Mouse (Mus musculus): Measurements from ENCODE around the gene Ctps. TPM values are rescaled to one million over a fixed set of nuclear protein-coding genes. Genes with fewer than 3 reads are reported as not detected.

The Ctps gene
- total RNA-seq (2023) = 10 to 100 TPM; 19.6 to 20.5 TPM

DNA sequence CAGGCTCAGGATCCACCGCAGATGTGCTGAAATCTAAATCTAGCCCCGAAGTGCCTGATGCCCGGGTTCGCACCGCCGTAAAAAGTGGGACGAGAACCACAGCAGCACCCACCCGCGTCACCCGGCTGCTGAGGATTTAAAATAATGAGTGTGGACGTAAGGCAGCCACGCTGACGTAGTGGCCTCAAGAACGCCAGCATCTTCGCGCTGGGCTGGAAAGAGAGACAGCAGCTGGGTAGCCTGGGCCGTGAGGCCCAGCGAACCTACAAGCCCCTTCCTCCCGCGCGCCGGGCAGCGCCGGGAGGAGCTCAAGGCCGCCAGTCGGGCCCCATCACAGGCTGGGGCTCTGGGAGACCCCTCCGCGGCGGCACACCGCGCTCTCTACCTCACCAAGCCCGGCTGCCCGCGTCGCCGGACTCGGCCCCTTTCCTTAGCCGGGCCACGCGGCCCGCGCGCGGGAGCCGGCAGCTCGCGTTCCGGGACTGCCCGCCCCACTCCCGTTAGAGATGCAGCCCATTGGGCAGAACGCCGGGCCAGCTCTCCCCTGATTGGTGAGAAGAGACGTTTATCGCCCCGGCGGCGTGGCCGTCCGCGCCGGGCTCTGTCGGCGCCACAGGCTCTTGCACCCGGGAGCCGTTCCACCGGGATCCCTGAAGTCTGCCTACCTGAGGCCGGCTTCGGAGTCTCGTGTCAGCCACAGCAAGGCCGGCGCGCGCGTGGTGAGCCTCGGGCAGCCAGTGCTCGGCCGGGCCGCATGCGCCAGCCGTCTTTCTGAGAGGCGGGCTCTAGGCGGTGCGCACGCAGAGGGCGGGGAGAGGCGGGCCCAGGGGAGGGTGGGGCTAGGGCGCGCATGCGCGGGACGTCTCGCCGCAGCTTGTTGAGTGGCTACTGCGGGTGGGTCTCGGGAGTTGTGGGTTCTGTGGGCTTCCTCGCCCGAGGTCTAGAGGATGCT lies at the start of gene Ctps:
TSS of gene Ctps (minus strand) at position 791 of the 952 bp plus-strand sequence.

DNA sequence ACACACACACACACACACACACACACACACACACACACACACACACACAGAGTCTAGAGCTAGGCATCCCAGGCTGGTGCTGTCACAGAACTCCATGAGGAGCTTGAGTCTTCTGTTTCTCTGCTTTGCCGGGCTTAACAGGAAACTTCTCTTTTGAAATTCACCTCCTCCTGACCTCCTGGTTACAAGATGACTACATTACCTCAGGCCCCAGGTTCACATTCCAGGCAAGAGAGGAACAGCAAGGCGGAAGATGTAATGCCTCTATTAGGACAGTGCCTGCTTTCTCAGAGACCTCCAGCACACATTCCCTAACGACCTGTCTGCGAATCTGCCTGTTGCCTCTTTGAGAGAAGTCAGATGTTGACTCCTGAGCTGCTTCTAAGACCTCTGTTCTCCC lies 18.4 kb upstream of the Ctps start, which contains the start of gene Gm8439:
TSS of gene Gm8439 (plus strand) at position 301 of the 400 bp plus-strand sequence.

DNA sequence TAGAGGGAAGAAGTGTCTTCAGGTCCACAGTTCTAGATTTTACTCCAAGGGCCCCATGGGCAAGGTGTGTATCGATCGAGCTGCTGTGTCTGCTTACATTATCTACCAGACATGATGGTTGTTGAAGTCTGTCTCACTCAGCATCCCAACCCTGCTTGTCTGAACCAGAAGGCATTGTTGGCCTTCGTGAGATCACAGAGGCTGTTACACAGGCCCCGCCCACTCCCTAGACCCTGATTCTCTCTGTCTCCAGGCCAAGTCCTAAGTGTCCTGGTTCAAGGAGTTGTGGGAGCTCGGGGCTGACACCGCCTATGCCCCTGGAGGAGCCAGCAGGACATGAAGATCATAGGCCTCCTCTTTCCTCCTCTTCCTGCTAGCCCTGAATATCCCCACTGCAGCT lies 38.1 kb downstream of the Ctps start, which contains the start of gene Slfnl1:
TSS of gene Slfnl1 (plus strand) at position 246 of the 400 bp plus-strand sequence.

Other genes with a start within 250 kb of the Ctps start
- 10 to 100 TPM; 17.7 to 31.7 TPM for gene Scmh1, start 165.0 kb downstream of the Ctps start, total RNA-seq (2023)
- gene Slfnl1, start 38.0 kb downstream of the Ctps start, total RNA-seq (2023) = 1 to 10 TPM in 1 of 2 experiments, under 1 TPM in 1; 0.32 to 1.4 TPM
- gene Gm8439, start 18.5 kb upstream of the Ctps start, total RNA-seq (2023) = not detected
- gene Cited4, start 96.3 kb upstream of the Ctps start, total RNA-seq (2023) = 1 to 10 TPM; 1.0 to 1.1 TPM
- gene Kcnq4, start 178.3 kb upstream of the Ctps start, total RNA-seq (2023) = not detected